Mouse (Mus musculus) E14TG2a.4 (cell line): ENCODE measurements at regions not wholly inside any gene's neighbourhood (a gene's known extent, or its start where the extent isn't known, plus 50 kb on each side); places are given as distances from the start of the nearest gene placed in this dataset.

Experiments used
- CTCF ChIP-seq: conservative IDR thresholded peaks from 2 replicates; pipeline ENCODE4 v1.5.1; 2014; ENCODE audit warnings: low read length
- POU5F1 ChIP-seq: IDR thresholded peaks from 2 replicates; pipeline ENCODE4 v1.6.1; 2014; ENCODE audit warnings: low read length, borderline replicate concordance

DNA sequence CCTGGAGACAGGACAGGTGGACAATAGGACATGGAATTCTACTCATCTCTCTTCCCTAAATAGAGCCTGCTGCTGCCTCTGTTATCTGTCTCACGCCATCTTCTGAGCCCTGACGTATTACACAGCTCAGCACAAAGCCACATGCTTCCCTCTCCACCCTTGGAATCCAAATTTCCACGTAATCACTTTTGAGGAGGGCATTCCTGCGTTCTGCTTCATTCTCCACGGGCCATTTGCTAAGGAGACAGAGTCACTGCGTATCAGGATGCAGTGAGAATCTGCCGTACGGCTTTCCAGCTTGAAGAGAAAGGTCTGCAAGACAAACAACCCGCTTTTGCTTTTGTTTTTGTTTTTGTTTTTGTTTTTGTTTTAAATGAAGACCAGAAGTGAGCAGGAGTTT lies 53.5 kb upstream of the Arid1b start:
- TF ChIP-seq CTCF = no peak
- TF ChIP-seq POU5F1 = no peak
